Mouse (Mus musculus) myocyte (in vitro differentiated cells): Measurements from ENCODE around the gene Sugp2. TPM values are rescaled to one million over a fixed set of nuclear protein-coding genes. Genes with fewer than 3 reads are reported as not detected.
A peak's percentile ranks its signal among the peaks of the same experiment; 100 is the strongest.

ENCODE experiments used
- H3K27me3 ChIP-seq: one replicate; pipeline ENCODE4 v1.6.1; 2011; ENCODE audit not compliant: control insufficient read depth, insufficient read depth, insufficient read length
- H3K36me3 ChIP-seq: one replicate; pipeline ENCODE4 v1.6.1; 2011; ENCODE audit not compliant: control insufficient read depth, insufficient read depth
- H3K4me2 ChIP-seq: one replicate; pipeline ENCODE4 v1.6.1; 2011; ENCODE audit warnings: low read depth, control low read depth
- H3K4me3 ChIP-seq: one replicate; pipeline ENCODE4 v1.5.1; 2011; ENCODE audit warnings: mild to moderate bottlenecking, control low read depth, moderate library complexity
- H3K79me2 ChIP-seq: one replicate; pipeline ENCODE4 v1.6.1; 2011; ENCODE audit not compliant: control insufficient read depth, insufficient read depth
- H3ac ChIP-seq: one replicate; pipeline ENCODE4 v1.6.1; 2011; ENCODE audit not compliant: control insufficient read depth, insufficient read length
- CEBPB ChIP-seq: IDR thresholded peaks from 2 replicates; pipeline ENCODE4 v1.6.1; 2011; ENCODE audit warnings: mild to moderate bottlenecking, moderate library complexity; ENCODE audit not compliant: poor library complexity, insufficient read depth, severe bottlenecking
- E2F4 ChIP-seq: IDR thresholded peaks from one replicate; pipeline ENCODE4 v1.6.1; 2011; ENCODE audit warnings: mild to moderate bottlenecking, control low read depth, moderate library complexity; ENCODE audit not compliant: insufficient read depth
- MAX ChIP-seq: IDR thresholded peaks from one replicate; pipeline ENCODE4 v1.6.1; 2011; ENCODE audit warnings: low read depth, mild to moderate bottlenecking, control low read depth
- MYOD1 ChIP-seq, 3 experiments: IDR thresholded peaks; one replicate each; pipeline ENCODE4 v1.6.1; 2011; ENCODE audit warnings: control low read depth in 2 of 3, low read depth in 2 of 3, mild to moderate bottlenecking in 2 of 3, moderate library complexity in 1 of 3; ENCODE audit not compliant: insufficient read length in 2 of 3, control insufficient read depth in 1 of 3
- MYOG ChIP-seq, 3 experiments: IDR thresholded peaks; one replicate each; pipeline ENCODE4 v1.6.1; 2011; ENCODE audit warnings: control low read depth in 2 of 3, low read depth in 2 of 3, mild to moderate bottlenecking in 2 of 3; ENCODE audit not compliant: insufficient read length in 2 of 3, control insufficient read depth in 1 of 3, insufficient read depth in 1 of 3
- POLR2A ChIP-seq: IDR thresholded peaks from one replicate; pipeline ENCODE4 v1.6.1; 2011; ENCODE audit warnings: low read depth, mild to moderate bottlenecking, control low read depth, moderate library complexity; ENCODE audit not compliant: insufficient read length
- POLR2AphosphoS2 ChIP-seq: IDR thresholded peaks from one replicate; pipeline ENCODE4 v1.6.1; 2011; ENCODE audit warnings: low read depth, control low read depth; ENCODE audit not compliant: insufficient read length
- REST ChIP-seq: IDR thresholded peaks from one replicate; pipeline ENCODE4 v1.6.1; 2011; ENCODE audit warnings: mild to moderate bottlenecking, control low read depth, moderate library complexity; ENCODE audit not compliant: insufficient read depth, insufficient read length
- SRF ChIP-seq: IDR thresholded peaks from one replicate; pipeline ENCODE4 v1.6.1; 2011; ENCODE audit warnings: low read depth; ENCODE audit not compliant: control insufficient read depth, insufficient read length
- TCF12 ChIP-seq: IDR thresholded peaks from one replicate; pipeline ENCODE4 v1.6.1; 2011; ENCODE audit warnings: mild to moderate bottlenecking, control low read depth; ENCODE audit not compliant: poor library complexity, insufficient read depth, severe bottlenecking
- TCF3 ChIP-seq: IDR thresholded peaks from one replicate; pipeline ENCODE4 v1.6.1; 2011; ENCODE audit warnings: low read depth, control low read depth; ENCODE audit not compliant: insufficient read length
- USF1 ChIP-seq: IDR thresholded peaks from one replicate; pipeline ENCODE4 v1.6.1; 2011; ENCODE audit warnings: low read depth, mild to moderate bottlenecking, control low read depth, moderate library complexity
- polyA plus RNA-seq: library from polyadenylated mRNA; unstranded; fragments of >200 nt; fragmentation: generic; extraction: Trizol; gene quantifications from one replicate; pipeline ENCODE4 v1.2.1, GENCODE M21; 2012; ENCODE audit warnings: missing spikeins

Sugp2 gene
- polyA plus RNA-seq, 1 experiment, result 15.4 TPM

- Histone ChIP-seq H3K36me3 (no peaks in the 10 kb centered on the region), H3ac (no peak overlapping the region), H3K4me3 (no peak overlapping the region), H3K4me2 (no peak overlapping the region), H3K27me3 (no peaks in the 10 kb centered on the region), H3K79me2 (no peaks in the 10 kb centered on the region)
- TF ChIP-seq MYOG (IDR thresholded peaks at IDR 0.05; ENCODE audit: control insufficient read depth in 1 of 3, insufficient read depth in 1 of 3, insufficient read length in 2 of 3, low read depth in 2 of 3), result no peak
- TF ChIP-seq CEBPB, result no peak
- TF ChIP-seq MAX, result no peak
- no peak for TF ChIP-seq MYOD1 (IDR thresholded peaks at IDR 0.05; ENCODE audit: control insufficient read depth in 1 of 3, insufficient read length in 2 of 3, low read depth in 2 of 3)
- no peak for TF ChIP-seq POLR2AphosphoS2
- TF ChIP-seq TCF12, result no peak
- no peak for TF ChIP-seq REST
- TF ChIP-seq USF1, result no peak
- no peak for TF ChIP-seq TCF3
- no peak for TF ChIP-seq POLR2A
- no peak for TF ChIP-seq E2F4
- TF ChIP-seq SRF, result no peak
Measured at GRCm38 (mm10) chr8:70267674-70268073, 33.6 kb downstream of the Sugp2 start.

GRCm38 (mm10) chr8:70268311-70268710 is 34.3 kb downstream of the Sugp2 start:
- TF ChIP-seq POLR2A (no peak), MYOD1 (IDR thresholded peaks at IDR 0.05; ENCODE audit: control insufficient read depth in 1 of 3, insufficient read length in 2 of 3, low read depth in 2 of 3) (no peak), REST (no peak), CEBPB (no peak)
- H3ac ChIP-seq, result no peak overlapping the region
- H3K79me2 ChIP-seq, result no peaks in the 10 kb centered on the region
- H3K4me3 ChIP-seq, result no peak overlapping the region
- H3K4me2 ChIP-seq, result no peak overlapping the region
- H3K27me3 ChIP-seq, result no peaks in the 10 kb centered on the region
- H3K36me3 ChIP-seq, result no peaks in the 10 kb centered on the region

GRCm38 (mm10) chr8:70268799-70269565 is 35.0 kb downstream of the Sugp2 start:
- Histone ChIP-seq H3K79me2 (no peaks in the 10 kb centered on the region), H3K36me3 (no peaks in the 10 kb centered on the region), H3K4me3 (no peak overlapping the region), H3K27me3 (no peaks in the 10 kb centered on the region), H3K4me2 (no peak overlapping the region), H3ac (no peak overlapping the region)
- TF ChIP-seq POLR2AphosphoS2 (peak; percentile 27), MAX (no peak), REST (no peak)

- Histone ChIP-seq H3K36me3 (no peaks in the 10 kb centered on the region), H3K4me3 (no peak overlapping the region), H3K4me2 (no peak overlapping the region), H3ac (no peak overlapping the region), H3K79me2 (no peaks in the 10 kb centered on the region), H3K27me3 (no peaks in the 10 kb centered on the region)
- TF ChIP-seq MYOD1 (IDR thresholded peaks at IDR 0.05; ENCODE audit: control insufficient read depth in 1 of 3, insufficient read length in 2 of 3, low read depth in 2 of 3) (peak in 1 of 3 experiments; percentile 35), SRF (no peak)
Measured at GRCm38 (mm10) chr8:70272949-70273348, 38.9 kb downstream of the Sugp2 start.

GRCm38 (mm10) chr8:70274350-70274749 is 40.3 kb downstream of the Sugp2 start:
- no peak for TF ChIP-seq POLR2AphosphoS2
- no peak for TF ChIP-seq MYOD1 (IDR thresholded peaks at IDR 0.05; ENCODE audit: control insufficient read depth in 1 of 3, insufficient read length in 2 of 3, low read depth in 2 of 3)
- no peak for TF ChIP-seq REST
- TF ChIP-seq CEBPB, result no peak
- no peak for TF ChIP-seq USF1
- no peak for TF ChIP-seq POLR2A
- no peak for TF ChIP-seq SRF
- TF ChIP-seq TCF3, result no peak
- TF ChIP-seq MYOG (IDR thresholded peaks at IDR 0.05; ENCODE audit: control insufficient read depth in 1 of 3, insufficient read depth in 1 of 3, insufficient read length in 2 of 3, low read depth in 2 of 3), result no peak
- no peak for TF ChIP-seq TCF12
- no peak for TF ChIP-seq MAX
- TF ChIP-seq E2F4, result no peak
- no peaks in the 10 kb centered on the region for H3K36me3 ChIP-seq
- H3K4me2 ChIP-seq, result no peak overlapping the region
- H3K27me3 ChIP-seq, result no peaks in the 10 kb centered on the region
- no peaks in the 10 kb centered on the region for H3K79me2 ChIP-seq
- no peak overlapping the region for H3ac ChIP-seq
- no peak overlapping the region for H3K4me3 ChIP-seq
